Mouse (Mus musculus): ENCODE measurements around the gene Psors1c2.

The Psors1c2 gene

DNA sequence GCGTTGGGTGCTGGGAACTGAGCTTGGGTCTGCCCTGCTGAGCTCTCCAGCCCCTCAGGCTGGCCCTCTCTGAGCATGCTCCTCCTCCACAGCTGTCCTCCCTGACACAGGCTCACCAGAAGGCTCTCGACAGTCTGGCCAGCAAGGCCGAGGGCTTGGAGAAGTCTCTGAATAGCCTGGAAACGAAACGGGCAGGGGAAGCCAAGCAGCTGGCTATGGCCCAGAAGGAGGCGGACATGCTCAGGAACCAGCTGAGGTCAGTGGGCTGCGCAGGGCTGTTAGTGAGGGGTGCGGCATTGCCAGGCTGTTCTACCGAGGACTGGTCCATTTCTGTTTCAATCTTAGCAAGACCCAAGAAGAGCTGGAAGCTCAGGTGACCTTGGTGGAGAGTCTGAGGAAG, 8.6 kb upstream of the Psors1c2 start:
- DNase-seq = no peak

- DNase-seq = no peak
These were observed 6.4 kb upstream of the Psors1c2 start for GRCm38 (mm10) chr17:35526644-35527043.

DNA sequence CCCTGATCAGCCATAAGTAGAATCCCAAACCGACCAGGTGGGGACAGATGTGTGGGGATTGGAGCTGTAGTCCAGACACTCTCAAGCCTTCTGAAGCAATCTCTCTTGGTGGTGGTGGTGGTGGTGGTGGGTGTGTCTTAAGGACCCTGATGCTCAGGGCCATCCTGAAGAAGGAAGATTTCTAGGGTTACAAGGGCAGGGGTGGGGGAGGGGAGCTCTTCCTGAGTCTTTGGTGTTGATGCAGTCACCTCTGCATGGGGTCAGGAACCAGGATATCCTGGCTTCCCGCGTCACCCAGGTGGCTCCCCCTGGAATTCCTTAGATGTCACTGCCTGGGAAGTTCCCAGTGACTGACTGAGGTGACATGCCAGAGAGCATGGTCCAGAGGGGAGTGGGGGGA, 641 bp upstream of the Psors1c2 start:
- no peak for DNase-seq

GRCm38 (mm10) chr17:35534343-35534742, 1.3 kb downstream of the Psors1c2 start:
- peak; percentile 65 to 80 for DNase-seq

DNA sequence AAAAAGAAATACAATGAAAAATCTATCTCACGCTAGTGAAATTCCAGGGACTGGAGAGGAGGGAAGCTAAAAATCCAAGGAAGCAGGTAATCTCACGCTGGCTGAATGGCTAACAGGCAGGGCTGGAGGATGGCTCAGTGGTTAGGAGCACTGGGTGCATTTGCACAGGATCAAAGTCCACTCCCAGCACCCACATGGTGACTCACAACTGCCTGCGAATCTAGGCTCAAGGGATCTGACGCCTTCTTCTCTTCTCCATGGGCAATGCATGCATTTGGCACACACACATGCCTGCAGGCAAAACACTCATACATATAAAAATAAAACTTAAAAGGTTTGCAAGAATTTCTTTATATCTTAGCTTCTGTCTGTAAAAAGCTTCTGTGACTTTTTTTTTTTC, 4.4 kb downstream of the Psors1c2 start:
- DNase-seq = no peak

GRCm38 (mm10) chr17:35538476-35538875, 5.5 kb downstream of the Psors1c2 start:
- no peak for DNase-seq

DNA sequence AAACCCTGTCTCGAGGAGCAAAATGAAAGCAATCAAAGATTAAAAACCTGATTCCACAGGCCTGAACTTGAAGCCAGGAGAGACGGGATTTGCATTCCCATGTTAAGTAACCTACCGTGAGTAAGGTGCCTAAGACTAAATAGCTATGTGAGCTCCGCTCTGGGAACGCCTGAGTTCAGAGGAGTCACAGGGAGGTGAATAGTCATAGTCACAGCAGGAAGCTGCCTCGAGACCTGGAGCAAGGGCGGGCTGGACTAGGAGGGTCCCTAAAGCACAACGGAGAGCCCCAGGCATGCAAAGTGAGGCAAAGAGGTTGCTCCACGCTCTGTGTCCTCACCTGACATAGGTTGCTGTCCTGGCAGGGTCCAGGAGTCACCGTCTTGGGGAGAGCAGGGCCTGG, 6.5 kb downstream of the Psors1c2 start:
- no peak for DNase-seq

DNA sequence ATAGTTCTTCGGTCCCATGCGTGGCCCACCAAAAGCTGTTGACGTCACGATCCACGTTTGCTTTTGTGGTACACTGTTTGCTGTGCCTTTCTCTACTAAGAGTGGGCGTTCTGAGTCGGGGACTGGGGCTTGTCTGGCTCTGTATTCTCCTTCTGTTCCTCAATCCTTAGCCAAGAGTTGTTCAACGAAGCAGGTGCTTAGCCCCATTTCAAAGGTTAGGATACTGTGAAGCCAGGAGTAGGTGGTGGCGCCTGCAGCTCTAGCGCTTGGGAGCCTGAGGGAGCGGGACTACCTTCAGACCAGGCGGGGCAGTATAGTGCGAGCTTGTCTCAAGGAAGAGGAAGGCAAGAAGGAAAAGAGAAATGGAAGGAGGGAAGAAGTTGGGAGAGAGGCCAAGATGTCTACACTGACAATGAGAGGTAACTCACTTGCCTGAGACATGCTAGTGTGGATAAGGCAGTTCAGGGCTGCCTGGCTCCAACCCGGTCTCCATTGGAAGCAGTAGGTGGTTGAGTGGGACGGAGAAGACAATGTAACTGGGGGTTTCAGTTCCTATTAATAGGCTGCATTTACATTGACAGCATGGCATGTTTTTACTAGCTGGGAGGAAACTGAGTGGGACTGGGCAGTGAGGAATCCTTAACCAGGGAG, 9.9 kb downstream of the Psors1c2 start:
- no peak for DNase-seq

DNA sequence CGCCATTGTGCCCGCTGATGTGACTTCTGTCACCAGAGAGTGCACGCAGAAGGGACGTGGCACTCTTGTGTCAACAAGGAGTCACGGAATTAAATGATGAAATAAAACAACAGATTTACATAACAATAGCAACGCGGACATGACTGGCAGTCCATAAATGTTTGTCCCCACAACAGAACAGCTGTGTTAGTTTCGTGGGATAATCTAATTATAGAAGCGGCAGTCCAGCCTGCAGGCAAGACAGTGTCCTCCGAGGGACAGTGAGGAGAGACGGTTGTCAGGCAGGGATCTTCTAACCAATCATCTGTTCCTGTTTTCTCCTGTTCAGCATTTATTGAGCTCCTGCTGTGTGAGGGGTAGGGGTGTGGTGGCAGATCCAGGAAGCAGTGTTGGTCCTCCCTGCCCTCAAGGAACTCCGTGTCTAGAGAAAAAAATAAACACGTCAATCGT, 10.4 kb downstream of the Psors1c2 start:
- no peak for DNase-seq

GRCm38 (mm10) chr17:35544001-35544400, 11.0 kb downstream of the Psors1c2 start:
- no peak for DNase-seq

DNA sequence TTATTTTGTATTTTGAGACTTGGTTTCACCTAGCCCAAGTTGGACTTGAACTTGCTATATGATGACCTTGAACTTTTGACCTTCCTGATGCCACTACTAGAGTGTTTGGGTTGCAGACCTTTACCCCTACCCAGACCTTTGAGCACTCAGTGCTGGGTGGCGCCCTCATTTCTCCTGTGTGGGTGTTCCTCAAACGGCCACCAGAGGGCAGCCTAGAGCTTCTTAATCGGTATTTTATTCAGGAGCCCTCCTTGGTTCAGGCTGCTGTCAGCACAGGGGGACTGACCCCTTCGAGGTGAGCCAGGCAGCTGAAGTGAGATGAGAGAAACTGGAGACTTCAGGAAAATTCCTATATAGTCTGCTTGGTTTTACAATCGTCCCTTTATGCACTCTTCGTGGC, 11.7 kb downstream of the Psors1c2 start:
- peak; percentile 35 to 69 for DNase-seq

- DNase-seq = no peak
These were observed 14.5 kb downstream of the Psors1c2 start for GRCm38 (mm10) chr17:35547465-35547864.

GRCm38 (mm10) chr17:35548636-35549035, 15.6 kb downstream of the Psors1c2 start:
- no peak for DNase-seq

DNA sequence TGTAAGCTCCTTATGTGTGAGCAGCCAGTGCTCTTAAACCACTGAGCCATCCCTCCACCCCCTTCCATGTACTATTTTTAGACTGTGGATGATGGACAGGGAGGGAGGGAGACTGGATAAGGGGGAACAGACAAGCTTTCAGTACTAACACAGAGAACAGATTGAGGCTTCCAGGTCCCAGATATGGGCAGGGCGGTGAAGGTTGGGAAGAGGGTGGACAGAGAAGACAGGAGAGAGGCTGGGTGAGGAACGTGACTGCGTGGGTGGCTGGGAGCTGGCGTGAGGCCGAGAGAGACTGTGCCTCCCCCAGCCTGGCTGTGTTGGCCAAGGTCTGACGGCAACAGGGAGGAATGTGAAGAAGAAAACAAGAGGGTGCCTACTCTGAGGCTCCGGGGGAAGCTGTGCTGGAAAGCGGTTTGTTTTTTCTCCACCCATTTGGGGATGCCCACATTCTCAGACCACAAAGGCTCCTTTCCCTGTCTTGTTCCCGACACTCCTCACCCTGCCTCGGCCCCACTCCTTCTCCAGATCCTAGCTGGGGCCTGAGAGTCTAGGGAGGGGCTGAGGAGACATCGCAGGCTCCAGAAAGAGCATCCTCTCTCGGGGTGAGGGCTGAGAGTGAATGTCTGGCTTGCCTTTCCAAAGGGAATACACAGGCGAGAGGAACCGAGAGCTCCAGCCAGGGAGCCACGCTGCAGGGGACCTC, 16.6 kb downstream of the Psors1c2 start:
- peak; percentile 50 to 55 for DNase-seq

DNA sequence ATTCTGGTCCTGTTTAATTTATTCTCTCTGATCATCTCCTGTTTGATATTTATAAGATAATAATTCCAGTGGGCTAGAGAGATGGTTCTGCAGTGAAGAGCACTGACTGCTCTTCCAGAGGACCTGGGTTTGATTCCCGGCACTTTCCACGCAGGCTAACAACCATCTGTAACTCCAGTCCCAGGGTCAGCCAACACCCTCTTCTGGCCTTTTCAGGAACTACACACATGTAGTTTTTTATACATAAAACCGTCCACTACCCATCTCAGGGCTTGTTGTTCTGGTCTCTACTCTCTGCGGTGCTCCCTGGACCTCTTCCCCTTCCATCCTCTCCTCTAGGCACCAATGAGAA, 17.1 kb downstream of the Psors1c2 start:
- no peak for DNase-seq

DNA sequence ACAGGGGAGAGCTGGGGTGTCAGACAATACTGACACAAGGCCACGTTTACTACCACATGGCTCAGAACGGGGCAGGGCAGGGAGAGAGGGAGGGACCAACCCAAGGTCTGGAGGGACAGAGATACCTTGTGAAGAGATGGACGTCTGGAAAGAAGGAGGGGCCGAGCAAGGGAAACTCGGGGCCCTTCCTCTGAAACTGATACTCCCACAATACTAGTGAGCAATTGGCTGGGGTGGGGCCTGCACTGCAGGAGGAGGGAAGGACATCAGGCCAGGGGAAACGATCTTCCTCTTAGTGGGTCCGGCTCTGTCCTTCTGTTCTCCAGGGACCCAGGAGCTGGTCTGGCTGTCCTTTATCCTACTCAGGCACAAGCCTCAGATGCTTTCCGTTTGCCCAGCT, 17.9 kb downstream of the Psors1c2 start:
- no peak for DNase-seq

- DNase-seq = no peak
These were observed 18.9 kb downstream of the Psors1c2 start, which contains the start of gene Cdsn for GRCm38 (mm10) chr17:35551881-35552414. Gene Cdsn, plus strand, starts transcription at chr17:35552128.

DNA sequence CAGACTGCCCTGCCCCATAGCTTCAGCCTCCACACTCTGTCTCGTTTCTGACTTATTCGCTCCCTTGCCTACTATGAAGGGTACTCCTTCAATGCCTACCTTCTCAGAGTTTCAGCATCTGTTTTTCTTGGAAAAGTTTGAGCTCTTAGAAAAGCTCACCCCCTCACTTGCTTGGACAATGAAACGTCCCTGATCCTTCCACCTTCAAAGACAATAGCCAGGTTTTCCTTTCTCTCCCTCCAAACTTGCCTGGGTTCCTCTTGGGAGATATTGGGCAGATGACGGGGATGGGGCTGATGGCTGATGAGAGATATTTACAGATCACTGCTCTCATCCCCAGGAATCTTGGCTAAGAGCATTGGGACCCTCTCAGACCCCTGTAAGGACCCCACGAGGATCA, 21.3 kb downstream of the Psors1c2 start:
- DNase-seq = no peak

GRCm38 (mm10) chr17:35554761-35555397, 21.9 kb downstream of the Psors1c2 start:
- no peak for DNase-seq

GRCm38 (mm10) chr17:35556186-35556765, 23.3 kb downstream of the Psors1c2 start:
- peak; percentile 37 to 62 for DNase-seq

DNA sequence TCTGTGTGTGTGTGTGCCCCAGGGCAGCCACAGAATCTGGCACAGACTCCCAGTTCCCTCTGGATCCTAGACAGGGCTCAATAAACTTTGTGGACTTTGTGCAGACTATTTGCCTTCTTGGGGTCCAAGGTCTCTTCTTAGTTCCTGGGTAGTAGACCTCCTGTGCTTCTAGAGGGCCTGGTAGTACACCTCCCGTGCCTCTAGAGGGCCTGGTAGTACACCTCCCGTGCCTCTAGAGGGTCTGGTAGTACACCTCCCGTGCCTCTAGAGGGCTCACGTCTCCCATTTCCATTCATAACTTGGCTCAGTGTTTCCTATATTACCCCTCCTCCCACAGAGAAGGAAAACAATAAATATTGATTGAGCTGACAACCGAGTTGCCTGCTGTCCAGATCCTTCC, 23.8 kb downstream of the Psors1c2 start:
- DNase-seq = peak; percentile 86 to 87

- no peak for DNase-seq
These were observed 24.4 kb downstream of the Psors1c2 start for GRCm38 (mm10) chr17:35557351-35557750.

- no peak for DNase-seq
These were observed 25.2 kb downstream of the Psors1c2 start for GRCm38 (mm10) chr17:35558216-35558615.

Data from kidney, adult 8-10 months (tissue).